Mouse (Mus musculus) megakaryocyte-erythroid progenitor cell, adult 5 weeks (primary cell): ENCODE results near the gene Gm7579. TPM values are rescaled to one million over a fixed set of nuclear protein-coding genes. Genes with fewer than 3 reads are reported as not detected.

Experiments used
- polyA plus RNA-seq: library from polyadenylated mRNA; stranded (reverse); fragments of >175 nt; gene quantifications from 2 replicates; pipeline ENCODE4 v1.2.3, GENCODE M21; 2012

Gene Gm7579
- not detected in 2 replicates for polyA plus RNA-seq

DNA sequence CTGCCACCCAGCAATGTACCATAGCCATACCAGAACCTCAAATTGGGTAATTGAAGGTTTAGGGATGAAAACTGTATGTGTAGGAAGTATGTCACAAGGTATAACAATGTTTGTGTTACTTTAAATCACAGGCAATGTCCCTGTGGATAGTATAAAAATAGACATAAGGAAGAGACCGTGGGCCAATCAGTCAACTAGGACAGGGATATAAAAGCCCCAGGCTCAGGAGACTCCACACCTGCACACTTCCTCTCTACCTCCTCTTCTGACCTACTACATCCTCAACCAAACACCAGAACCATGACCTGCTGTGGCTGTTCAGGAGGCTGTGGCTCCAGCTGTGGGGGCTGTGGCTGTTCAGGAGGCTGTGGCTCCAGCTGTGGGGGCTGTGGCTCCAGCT is at the start of gene Gm7579:
Gene Gm7579, plus strand, starts transcription at position 301 of the 400 bp plus-strand sequence.

DNA sequence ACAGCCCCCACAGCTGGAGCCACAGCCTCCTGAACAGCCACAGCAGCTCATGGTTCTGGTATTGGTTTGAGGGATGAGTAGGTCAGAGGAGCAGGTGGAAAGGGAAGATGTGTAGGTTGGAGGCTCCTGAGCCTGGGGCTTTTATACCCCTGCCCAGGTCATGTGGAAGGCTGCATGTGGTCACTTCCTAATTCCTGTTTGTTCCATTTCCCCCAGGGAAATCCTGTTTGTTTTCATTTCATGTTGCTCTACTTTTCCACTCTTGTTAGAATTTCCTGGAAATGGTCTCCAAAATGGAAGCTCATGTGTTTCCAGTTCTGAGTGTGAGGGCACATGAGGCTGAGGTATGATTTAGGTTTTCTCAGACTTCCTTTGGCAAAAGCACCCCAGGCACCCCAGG is 46.0 kb upstream of the Gm7579 start, which contains the start of gene Gm4553:
Gene Gm4553, minus strand, starts transcription at position 101 of the 400 bp plus-strand sequence.

DNA sequence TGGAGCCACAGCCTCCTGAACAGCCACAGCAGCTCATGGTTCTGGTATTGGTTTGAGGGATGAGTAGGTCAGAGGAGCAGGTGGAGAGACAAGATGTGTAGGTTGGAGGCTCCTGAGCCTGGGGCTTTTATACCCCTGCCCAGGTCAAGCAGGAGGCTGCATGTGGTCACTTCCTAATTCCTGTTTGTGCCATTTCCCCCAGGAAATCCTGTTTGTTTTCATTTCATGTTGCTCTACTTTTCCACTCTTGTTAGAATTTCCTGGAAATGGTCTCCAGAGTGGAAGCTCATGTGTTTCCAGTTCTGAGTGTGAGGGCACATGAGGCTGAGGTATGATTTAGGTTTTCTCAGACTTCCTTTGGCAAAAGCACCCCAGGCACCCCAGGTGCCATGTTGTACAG is 35.8 kb upstream of the Gm7579 start, which contains the start of gene Krtap5-2:
Gene Krtap5-2, minus strand, starts transcription at position 101 of the 400 bp plus-strand sequence.

DNA sequence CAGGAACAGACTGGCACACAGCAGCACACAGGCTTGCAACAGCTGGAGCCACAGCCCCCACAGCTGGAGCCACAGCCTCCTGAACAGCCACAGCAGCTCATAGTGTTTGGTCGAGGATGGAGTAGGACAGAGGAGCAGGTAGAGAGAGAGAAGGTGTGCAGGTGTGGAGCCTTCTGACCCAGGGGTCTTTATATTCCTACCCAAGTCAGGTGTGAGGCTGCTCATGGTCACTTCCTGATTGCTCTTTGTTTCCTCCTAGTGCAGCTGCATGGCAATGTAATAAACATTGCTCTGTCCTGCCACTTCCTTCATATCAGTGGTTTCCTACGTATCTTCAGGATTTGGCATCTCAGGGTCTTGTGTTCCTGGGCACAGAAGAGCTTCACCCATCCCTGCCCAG is 21.4 kb upstream of the Gm7579 start, which contains the start of gene Gm10153:
Gene Gm10153, minus strand, starts transcription at position 101 of the 400 bp plus-strand sequence.

DNA sequence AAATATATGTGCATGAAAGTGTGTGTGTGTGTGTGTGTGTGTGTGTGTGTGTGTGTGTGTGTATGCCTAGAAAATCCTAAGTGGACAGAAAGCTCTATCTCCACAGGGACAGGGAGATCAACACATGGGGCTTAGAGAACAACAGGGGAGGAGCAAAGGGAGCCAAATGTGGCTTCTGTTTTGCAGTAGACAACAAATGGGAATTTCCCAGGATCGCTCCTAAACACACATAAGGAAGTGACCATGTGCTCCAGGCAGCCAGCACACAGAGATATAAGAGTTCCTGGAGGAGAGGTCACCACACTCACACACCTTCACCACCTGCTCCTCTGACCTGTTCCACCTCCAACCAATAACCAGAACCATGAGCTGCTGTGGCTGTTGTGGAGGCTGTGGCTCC is 10.6 kb upstream of the Gm7579 start, which contains the start of gene Krtap5-3:
Gene Krtap5-3, plus strand, starts transcription at position 301 of the 400 bp plus-strand sequence.

DNA sequence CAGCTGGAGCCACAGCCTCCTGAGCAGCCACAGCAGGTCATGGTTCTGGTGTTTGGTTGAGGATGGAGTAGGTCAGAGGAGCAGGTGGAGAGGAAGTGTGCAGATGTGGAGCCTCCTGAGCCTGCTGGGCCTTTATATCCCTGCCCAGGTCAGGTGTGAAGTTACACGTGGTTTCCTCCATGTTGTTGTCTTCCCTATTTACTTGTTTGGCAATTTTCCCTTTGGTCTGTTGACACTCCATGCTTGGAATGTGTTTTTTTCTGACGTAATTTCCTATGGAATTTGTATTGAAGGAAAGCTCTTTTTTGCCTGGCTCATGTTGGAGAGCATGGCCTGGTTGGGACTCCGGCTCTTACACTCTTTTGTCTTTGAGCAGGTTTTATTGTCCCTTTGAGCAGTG is 18.2 kb downstream of the Gm7579 start, which contains the start of gene Krtap5-5:
Gene Krtap5-5, minus strand, starts transcription at position 101 of the 400 bp plus-strand sequence.

DNA sequence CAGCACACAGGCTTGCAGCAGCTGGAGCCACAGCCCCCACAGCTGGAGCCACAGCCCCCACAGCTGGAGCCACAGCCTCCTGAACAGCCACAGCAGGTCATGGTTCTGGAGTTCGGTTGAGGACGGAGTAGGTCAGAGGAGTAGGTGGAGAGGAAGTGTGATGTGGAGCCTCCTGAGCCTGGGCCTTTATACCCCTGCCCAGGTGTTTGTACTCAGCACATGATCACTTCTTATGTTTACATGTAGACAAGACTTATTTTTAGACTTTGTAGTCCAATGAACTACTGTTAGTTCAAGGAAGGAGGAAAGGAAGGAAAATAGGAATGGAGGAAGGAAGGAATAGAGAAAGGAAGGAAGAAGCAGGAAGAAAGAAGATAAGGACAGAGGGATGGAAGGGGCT is 29.3 kb downstream of the Gm7579 start, which contains the start of gene Gm40460:
Gene Gm40460, minus strand, starts transcription at position 101 of the 400 bp plus-strand sequence.

DNA sequence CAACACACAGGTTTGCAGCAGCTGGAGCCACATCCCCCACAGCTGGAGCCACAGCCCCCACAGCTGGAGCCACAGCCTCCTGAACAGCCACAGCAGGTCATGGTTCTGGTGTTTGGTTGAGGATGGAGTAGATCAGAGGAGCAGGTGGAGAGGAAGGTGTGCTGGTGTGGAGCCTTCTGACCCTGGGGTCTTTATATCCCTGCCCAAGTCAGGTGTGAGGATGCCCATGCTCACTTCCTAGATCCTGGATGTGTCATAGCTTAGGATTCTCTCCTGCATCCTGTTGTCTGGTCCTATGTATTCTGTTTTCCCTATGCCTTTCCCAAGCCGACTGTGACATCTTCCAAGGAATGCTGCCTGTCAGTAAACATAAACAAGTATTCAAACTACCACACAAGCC is 46.6 kb downstream of the Gm7579 start, which contains the start of gene Gm2431:
Gene Gm2431, minus strand, starts transcription at position 101 of the 400 bp plus-strand sequence.

Other genes with a start within 250 kb of the Gm7579 start
- 51.7 TPM in 2 replicates for gene Mob2, start 150.8 kb upstream of the Gm7579 start, polyA plus RNA-seq
- gene Dusp8, start 116.0 kb upstream of the Gm7579 start, polyA plus RNA-seq, result 2.6 and 3.2 TPM in 2 replicates
- not detected in 2 replicates for gene Gm45618, start 91.1 kb upstream of the Gm7579 start, polyA plus RNA-seq
- gene Gm39115, start 75.8 kb upstream of the Gm7579 start, polyA plus RNA-seq, result not detected in 2 replicates
- gene Gm45337, start 67.3 kb upstream of the Gm7579 start, polyA plus RNA-seq, result not detected in 2 replicates
- gene Gm29735, start 54.7 kb upstream of the Gm7579 start, polyA plus RNA-seq, result not detected in 2 replicates
- not detected in 2 replicates for gene Gm4553, start 46.1 kb upstream of the Gm7579 start, polyA plus RNA-seq
- gene Krtap5-2, start 35.9 kb upstream of the Gm7579 start, polyA plus RNA-seq, result not detected in 2 replicates
- not detected in 2 replicates for gene Gm10153, start 21.5 kb upstream of the Gm7579 start, polyA plus RNA-seq
- gene Krtap5-3, start 10.5 kb upstream of the Gm7579 start, polyA plus RNA-seq, result not detected in 2 replicates
- gene Krtap5-5, start 18.1 kb downstream of the Gm7579 start, polyA plus RNA-seq, result not detected in 2 replicates
- not detected in 2 replicates for gene Gm40460, start 29.2 kb downstream of the Gm7579 start, polyA plus RNA-seq
- gene Gm2431, start 46.5 kb downstream of the Gm7579 start, polyA plus RNA-seq, result not detected in 2 replicates
- gene Gm4559, start 62.5 kb downstream of the Gm7579 start, polyA plus RNA-seq, result not detected in 2 replicates
- gene Krtap5-1, start 85.3 kb downstream of the Gm7579 start, polyA plus RNA-seq, result not detected in 2 replicates
- not detected in 2 replicates for gene Krtap5-4, start 91.7 kb downstream of the Gm7579 start, polyA plus RNA-seq
- gene Ifitm10, start 161.9 kb downstream of the Gm7579 start, polyA plus RNA-seq, result 2.5 and 2.6 TPM in 2 replicates
- gene Gm49369, start 170.8 kb downstream of the Gm7579 start, polyA plus RNA-seq, result 62.1 and 84.1 TPM in 2 replicates
- gene Ctsd, start 176.2 kb downstream of the Gm7579 start, polyA plus RNA-seq, result 77.7 and 82.6 TPM in 2 replicates
- gene Syt8, start 223.0 kb downstream of the Gm7579 start, polyA plus RNA-seq, result not detected in 2 replicates
- 3.8 and 4.9 TPM in 2 replicates for gene Tnni2, start 229.9 kb downstream of the Gm7579 start, polyA plus RNA-seq
- 82.2 and 95.3 TPM in 2 replicates for gene Lsp1, start 248.9 kb downstream of the Gm7579 start, polyA plus RNA-seq